Mouse (Mus musculus): Measurements from ENCODE around the gene Gm20388.

GRCm38 (mm10) chr8:121949222-121949800 lies 2038.7 kb downstream of the Gm20388 start, which contains the start of gene Banp:
- TF ChIP-seq CTCF (IDR thresholded peaks at IDR 0.05; ENCODE audit: borderline replicate concordance, extremely low read depth, insufficient read depth, insufficient read length): no peak
- TF ChIP-seq POLR2A (IDR thresholded peaks at IDR 0.05; ENCODE audit: borderline replicate concordance, extremely low read depth, insufficient read depth, insufficient read length, poor library complexity, severe bottlenecking): no peak

All from brain, embryonic 14.5 days (tissue).